Mouse (Mus musculus) kidney, adult 9 months (tissue): Measurements from ENCODE around the gene Cracr2b.

Experiments
- DNase-seq: peaks from one replicate; pipeline ENCODE4 v3.0.0; 2022

The Cracr2b gene

DNA sequence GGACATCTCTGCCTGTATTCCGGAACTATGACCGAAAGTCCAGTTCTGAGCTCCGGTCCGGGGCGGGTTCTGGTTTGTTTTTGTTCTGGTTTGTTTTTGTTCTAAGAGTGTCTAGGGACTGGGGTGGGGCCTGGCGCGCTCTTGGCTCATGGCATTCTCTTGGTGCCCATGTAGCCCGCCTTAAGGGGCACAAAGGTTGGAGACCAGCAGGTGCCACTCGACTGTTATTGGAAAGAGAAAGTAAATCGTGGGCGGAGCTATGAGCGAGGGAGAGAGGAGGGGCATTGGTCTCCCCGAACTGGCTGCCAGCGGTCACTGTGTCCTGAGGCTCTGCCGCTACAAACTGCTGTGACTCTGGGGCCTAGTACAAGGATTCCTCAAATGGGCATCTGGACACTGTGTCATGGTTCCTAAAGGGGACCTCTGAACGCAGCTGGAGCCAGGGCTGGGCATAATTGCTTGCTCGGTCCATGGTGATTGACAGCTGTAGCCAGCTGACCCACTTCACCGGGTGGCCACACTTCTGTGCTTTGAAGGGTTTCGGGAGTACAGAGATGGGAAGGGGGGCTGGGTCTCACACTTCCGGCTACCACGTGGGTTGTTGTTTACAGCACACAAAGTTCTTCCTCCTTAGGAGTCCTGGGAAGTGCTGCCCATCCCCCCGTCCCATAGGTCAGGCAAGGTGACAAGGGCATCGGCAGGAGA is 5.1 kb upstream of the Cracr2b start:
- DNase-seq: peak; percentile 95

GRCm38 (mm10) chr7:141456739-141457138 is 4.2 kb upstream of the Cracr2b start:
- DNase-seq: no peak

DNA sequence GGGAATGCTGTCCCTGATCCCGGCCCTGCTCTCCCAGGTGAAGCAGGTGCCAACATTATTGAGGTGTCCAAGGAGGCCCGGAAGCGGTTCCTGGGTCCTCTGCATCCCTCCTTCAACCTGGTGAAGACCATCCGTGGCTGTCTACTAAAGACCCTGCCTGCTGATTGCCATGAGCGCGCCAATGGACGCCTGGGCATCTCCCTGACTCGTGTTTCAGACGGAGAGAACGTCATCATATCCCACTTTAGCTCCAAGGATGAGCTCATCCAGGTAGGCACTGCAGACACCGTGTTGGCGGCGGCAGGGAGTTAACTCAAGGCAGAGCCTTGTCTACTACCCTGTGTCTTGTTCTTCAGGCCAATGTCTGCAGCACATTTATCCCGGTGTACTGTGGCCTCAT is 3.7 kb upstream of the Cracr2b start:
- no peak for DNase-seq

- peak; percentile 72 for DNase-seq
Observed at GRCm38 (mm10) chr7:141457986-141458660, 2.8 kb upstream of the Cracr2b start.

GRCm38 (mm10) chr7:141458661-141459060 is 2.2 kb upstream of the Cracr2b start:
- no peak for DNase-seq

DNA sequence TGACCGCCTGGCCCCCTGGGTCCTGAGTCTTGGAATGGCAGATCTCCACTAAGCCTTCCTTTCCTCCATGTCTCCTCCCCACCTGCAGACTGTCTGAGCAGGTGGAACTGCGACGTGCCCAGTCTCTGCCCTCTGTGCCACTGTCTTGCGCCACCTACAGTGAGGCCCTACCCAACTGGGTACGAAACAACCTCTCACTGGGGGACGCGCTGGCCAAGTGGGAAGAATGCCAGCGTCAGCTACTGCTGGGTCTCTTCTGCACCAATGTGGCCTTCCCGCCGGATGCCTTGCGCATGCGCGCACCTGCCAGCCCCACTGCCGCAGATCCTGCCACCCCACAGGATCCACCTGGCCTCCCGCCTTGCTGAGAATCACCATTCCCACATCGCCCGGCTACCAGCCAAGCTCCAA is 1.6 kb upstream of the Cracr2b start:
- no peak for DNase-seq

DNA sequence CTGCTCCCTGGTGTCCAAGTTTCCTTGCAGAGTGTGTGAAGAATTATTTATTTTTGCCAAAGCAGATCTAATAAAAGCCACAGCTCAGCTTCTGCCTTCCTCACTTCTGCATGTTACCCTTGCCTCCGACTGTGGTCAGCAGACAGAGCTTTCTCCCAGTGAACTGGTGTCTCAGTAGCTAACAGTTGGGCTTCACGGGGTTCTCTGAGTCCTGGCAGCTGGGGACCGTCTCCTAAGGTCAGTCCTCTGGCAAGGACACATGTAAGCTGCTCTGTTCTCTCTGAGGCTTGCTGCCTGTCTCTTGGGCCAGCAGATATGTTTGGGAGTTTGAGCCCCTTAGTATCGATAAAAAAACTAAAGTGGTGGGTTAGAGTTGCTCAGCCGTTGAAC is 898 bp upstream of the Cracr2b start:
- no peak for DNase-seq

- DNase-seq: no peak
Observed at GRCm38 (mm10) chr7:141461521-141462332, 833 bp downstream of the Cracr2b start.

DNA sequence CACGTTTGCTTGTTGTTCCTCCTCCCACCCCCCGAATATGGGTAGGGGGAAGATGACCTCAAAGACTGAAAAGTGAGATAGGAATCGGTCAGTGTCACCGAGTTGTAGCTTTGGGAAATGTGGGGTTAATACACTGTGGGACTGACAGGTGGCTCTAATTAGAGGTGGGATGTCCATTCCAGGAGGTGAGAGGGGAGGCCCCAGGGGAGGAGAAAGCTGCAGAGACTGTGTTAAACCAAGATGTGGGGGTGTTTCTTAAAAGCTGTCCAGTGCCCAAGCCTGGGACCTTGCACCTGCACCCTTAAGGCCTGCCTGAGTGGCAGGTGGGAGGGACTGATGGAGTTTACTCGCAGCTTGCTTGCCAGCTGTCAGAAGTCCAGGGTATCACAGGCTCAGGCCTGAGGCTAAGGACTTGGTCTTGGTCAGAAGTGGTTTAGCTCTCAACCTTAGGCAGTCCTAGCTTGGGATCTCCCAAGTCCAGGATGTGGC is 1.5 kb downstream of the Cracr2b start:
- peak; percentile 88 for DNase-seq

DNA sequence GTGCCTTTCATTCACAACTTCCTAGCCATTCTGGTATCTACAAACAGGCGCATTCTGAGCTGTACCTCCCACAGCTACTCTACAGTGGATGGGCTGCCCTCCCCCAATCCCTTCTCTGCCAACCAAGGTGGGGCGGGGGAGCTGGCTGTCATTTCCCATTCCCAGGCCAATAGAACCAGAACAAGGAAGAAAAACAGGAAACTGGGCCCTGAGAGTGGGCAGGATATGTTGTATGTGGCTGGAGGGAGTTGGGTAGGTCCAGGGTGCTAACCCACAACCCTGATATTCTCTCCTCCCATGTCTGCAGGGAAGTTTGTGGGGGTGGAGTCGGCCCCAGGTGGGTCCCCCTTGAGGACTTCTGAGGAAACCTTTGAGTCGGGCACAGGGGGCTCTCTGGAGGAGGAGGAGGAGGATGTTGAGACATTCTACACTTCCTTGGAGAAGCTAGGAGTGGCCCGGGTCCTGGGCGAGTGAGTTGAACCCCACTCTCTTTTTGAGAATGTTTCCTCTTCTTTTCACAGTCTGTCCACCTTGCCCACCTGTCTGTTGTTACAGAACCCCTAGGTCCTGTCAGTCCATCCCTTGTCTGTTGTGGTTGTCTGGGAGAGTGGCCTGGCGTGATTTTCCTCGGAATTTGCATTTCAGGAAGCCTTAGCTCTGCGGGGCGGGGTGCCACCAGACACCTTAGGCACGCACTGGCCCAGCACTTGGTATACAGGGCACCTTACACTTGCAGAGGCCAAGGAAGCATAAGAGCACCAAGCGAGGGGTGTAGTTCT is 3.1 kb downstream of the Cracr2b start:
- DNase-seq: peak; percentile 81

DNA sequence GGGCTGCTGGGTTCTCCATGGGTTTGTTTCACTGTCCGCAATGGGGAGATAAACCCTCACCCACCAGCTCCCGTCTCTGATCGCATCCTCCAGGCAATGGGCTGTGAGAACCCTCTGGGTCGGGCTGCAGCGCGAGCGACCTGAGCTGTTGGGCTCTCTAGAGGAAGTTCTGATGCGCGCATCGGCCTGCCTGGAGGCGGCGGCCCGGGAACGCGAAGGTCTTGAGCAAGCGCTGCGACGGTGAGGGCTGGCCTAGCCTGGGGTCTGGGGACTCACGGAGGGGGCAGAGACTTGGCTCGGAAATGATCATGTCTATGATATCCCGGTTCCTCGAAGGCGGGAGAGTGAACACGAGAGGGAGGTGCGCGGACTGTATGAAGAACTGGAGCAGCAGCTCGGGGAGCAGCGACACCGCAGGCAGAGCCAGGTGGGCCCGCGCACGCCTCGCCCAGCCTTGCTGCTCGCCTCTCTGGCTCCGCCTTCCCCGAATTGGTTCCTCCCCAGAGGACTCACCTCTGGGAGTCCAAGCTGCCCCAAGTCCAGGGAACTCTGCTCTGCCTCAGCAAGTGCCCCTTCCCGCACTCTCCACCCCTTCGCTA is 3.8 kb downstream of the Cracr2b start:
- peak; percentile 69 for DNase-seq

- no peak for DNase-seq
Observed at GRCm38 (mm10) chr7:141465388-141466044, 4.6 kb downstream of the Cracr2b start.

GRCm38 (mm10) chr7:141466045-141466394 is 5.1 kb downstream of the Cracr2b start:
- DNase-seq: no peak

DNA sequence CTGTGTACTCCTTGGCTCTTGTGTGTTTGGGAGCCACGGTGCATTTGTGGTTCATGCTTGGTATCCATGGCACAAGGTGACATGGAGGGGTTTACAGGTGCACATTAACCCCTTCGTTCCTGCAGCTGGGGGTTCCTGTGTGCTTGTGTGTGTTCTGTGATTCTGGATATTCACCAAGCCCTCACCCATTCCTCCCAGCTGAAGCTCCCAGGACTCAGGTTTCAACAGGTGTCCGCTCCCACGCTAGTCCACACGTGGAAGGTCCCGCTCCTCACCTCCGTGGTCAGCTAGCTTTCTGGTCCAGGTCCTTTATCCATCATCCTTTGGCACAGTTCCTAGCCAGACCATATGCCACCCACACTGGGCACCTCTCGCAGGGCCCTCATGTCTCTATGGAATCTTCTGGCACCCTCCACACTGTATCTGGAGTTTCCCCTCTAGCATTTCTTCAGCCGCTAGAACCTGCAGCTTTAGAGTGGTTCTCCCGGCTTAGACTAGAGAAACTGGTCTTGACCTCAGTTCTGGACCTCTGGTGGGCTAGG is 5.8 kb downstream of the Cracr2b start:
- no peak for DNase-seq

DNA sequence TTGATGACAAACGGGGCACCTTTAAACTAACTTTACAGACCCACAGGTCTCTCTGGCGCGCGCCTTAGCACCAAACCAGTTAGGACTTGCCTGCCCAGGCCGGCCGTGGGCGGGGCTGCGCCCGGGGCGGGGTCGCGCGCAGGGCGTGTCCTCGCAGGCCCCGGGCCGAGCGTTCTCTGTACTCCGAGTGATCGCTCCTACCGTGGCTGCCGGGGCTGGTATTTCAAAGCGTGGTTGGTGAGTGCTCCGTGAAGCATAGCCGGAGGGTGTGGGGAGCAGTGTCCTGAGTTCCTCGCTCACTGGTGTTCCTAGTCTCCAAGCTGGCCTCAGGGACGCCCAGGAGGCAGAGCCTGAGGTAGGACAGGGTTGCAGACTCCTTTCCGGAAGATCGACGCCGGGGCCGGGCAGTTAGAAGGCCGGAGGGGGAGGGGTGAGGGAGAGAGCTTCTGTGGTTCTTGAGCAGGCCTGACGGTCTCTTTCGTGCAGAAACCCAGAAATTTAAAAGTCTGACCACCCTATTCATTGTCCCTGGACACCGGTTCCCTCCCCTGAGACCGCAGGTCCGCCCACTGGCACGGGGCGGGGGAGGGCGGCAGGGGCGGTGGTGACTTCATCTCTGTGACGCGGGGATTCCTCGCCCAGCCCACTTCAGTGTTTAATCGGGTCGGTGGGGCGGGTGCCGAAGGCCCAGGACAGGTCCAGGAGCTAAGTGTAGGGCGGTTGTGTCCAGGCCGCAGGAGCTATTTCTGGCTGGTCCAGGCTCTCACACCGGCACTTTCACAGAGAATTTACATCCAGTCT is 6.5 kb downstream of the Cracr2b start, which contains the start of gene Cd151:
TSS of gene Cd151 (plus strand) at position 163 of the 801 bp plus-strand sequence.
- peak; percentile 94 for DNase-seq

DNA sequence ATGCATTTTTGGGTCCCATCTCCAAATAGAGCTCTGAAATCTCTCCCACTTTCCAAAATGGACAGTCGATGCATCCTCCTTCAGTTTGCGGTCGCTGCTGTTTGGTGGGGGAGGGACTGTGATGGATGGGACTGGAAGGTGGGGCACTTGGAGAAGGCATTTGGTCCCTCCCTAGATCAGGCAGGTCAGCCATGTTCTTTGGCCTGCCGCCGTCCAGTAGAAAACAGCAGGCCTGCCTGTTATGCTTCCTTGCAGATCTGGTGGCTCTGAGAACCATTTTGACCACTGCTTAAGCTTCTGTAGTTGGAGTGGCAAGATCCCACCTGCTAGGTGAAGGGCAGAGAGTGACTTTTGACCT is 7.2 kb downstream of the Cracr2b start:
- no peak for DNase-seq

- DNase-seq: peak; percentile 82
Observed at GRCm38 (mm10) chr7:141468522-141469211, 7.8 kb downstream of the Cracr2b start.

DNA sequence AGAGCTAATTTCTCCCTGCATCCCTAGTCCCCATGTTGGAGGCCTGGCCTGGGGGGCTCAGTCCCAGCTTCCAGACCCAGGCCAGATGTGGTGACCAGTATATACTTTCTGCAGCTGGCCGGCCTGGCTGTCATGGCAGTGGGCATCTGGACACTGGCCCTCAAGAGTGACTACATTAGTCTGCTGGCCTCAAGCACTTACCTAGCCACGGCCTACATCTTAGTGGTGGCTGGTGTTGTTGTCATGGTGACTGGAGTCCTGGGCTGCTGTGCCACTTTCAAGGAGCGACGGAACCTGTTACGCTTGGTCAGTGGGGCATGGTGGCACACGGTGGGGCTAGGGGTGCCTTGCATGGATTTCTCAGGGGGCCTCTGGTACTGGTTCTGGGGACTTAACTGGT is 8.5 kb downstream of the Cracr2b start:
- no peak for DNase-seq

DNA sequence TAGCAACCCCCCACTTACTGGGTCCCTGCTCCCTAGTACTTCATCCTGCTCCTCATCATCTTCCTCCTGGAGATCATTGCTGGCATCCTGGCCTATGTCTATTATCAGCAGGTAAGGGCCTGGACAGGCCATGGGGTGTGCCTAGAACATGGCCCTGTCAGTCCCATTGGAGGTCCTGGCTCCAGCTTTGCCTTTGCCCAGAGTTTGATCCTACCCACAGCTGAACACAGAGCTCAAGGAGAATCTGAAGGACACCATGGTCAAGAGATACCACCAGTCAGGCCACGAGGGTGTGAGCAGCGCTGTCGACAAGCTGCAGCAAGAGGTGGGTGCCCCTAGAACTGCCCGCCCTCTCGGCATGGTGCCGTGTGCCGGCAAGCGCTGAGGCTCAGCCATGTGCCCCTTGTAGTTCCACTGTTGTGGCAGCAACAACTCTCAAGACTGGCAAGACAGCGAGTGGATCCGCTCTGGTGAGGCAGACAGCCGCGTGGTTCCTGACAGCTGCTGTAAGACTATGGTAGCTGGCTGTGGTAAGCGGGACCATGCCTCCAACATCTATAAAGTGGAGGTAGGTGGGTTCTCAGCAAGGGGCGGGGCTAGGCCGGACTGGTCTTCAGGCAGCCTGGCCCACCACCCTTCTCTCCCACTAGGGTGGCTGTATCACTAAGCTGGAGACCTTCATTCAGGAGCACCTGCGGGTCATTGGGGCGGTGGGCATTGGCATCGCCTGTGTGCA is 9.2 kb downstream of the Cracr2b start:
- DNase-seq: no peak

DNA sequence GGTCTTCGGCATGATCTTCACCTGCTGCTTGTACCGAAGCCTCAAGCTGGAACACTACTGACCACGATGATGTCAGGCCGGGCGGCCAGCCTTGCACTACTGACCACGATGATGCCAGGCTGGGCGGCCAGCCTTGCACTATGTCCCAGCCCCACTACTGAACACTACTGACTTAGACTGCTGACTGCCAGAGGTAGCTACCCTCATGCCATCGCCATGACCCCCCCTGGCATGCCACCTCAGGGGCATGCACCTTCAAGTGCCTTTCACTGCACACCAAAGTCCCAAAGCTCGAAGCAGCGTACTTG is 9.7 kb downstream of the Cracr2b start:
- no peak for DNase-seq
